Mouse (Mus musculus): ENCODE data around the gene Acaca. TPM values are rescaled to one million over a fixed set of nuclear protein-coding genes. Genes with fewer than 3 reads are reported as not detected.

Gene Acaca
- total RNA-seq, 2 experiments from 2014 or later = 105 to 117 TPM

- DNase-seq (ENCODE audit: low spot score in 2 of 2) = no peak
Measured at GRCm38 (mm10) chr11:84442554-84443331, 313.3 kb downstream of the Acaca start.

Other genes with a start within 250 kb of the Acaca start
- gene Ddx52, start 187.6 kb upstream of the Acaca start, total RNA-seq (2021) = 10 to 100 TPM; 12.1 to 12.7 TPM
- gene Synrg, start 165.2 kb upstream of the Acaca start, total RNA-seq (2021) = 10 to 100 TPM; 52.6 to 54.5 TPM
- gene Dusp14, start 60.4 kb upstream of the Acaca start, total RNA-seq (2021) = 10 to 100 TPM; 15.9 to 17.3 TPM
- 10 to 100 TPM; 34.8 to 35.6 TPM for gene Tada2a, start 72 bp upstream of the Acaca start, total RNA-seq (2021)
- gene Gm11437, start 37.8 kb downstream of the Acaca start, total RNA-seq (2021) = not detected